Mouse (Mus musculus): ENCODE data around the gene Dusp22. TPM values are rescaled to one million over a fixed set of nuclear protein-coding genes. Genes with fewer than 3 reads are reported as not detected.

Gene Dusp22
- polyA plus RNA-seq, 1 experiment from 2014 or later = 25.6 TPM

GRCm38 (mm10) chr13:30650684-30651083, 9.1 kb upstream of the Dusp22 start:
- Histone ChIP-seq H3K27me3 (no peaks in the 10 kb centered on the region; the same call in 1 of the 2 replicates), H3K4me2 (replicated peaks) (no peak overlapping the region), H3K9ac (no peak overlapping the region), H3K9me3 (no peaks in the 10 kb centered on the region), H3K27ac (no peak overlapping the region), H3K4me3 (no peak overlapping the region), H3K4me1 (0 out of 2 replicates have a peak, but pooled peaks cover 5% of the 10 kb centered on the region), H3K36me3 (no peaks in the 10 kb centered on the region)
- ATAC-seq (ENCODE audit: low FRiP score, low read depth) = no peak
- WGBS = 85% methylated on average over 1 of the region's 1 CpGs

- H3K9me3 ChIP-seq = no peaks in the 10 kb centered on the region
- no peak overlapping the region for H3K4me2 ChIP-seq (replicated peaks)
- H3K4me3 ChIP-seq = no peak overlapping the region
- 19% methylated on average over 4 of the region's 4 CpGs for WGBS
- no peak for ATAC-seq (ENCODE audit: low FRiP score, low read depth)
- no peak overlapping the region for H3K9ac ChIP-seq
- 0 out of 2 replicates have a peak, but pooled peaks cover 5% of the 10 kb centered on the region for H3K4me1 ChIP-seq
- H3K27me3 ChIP-seq = no peaks in the 10 kb centered on the region; the same call in 1 of the 2 replicates
- no peak overlapping the region for H3K27ac ChIP-seq
- H3K36me3 ChIP-seq = no peaks in the 10 kb centered on the region
Observed at GRCm38 (mm10) chr13:30653051-30653450, 6.7 kb upstream of the Dusp22 start.

- 75% methylated on average over 5 of the region's 5 CpGs for WGBS
Observed at GRCm38 (mm10) chr13:30654463-30654862, 5.3 kb upstream of the Dusp22 start.

GRCm38 (mm10) chr13:30656909-30657308, 2.9 kb upstream of the Dusp22 start:
- Histone ChIP-seq H3K27me3 (no peaks in the 10 kb centered on the region; the same call in 1 of the 2 replicates), H3K36me3 (no peaks in the 10 kb centered on the region), H3K9ac (no peak overlapping the region), H3K4me2 (replicated peaks) (no peak overlapping the region), H3K27ac (no peak overlapping the region), H3K4me3 (no peak overlapping the region), H3K9me3 (no peaks in the 10 kb centered on the region), H3K4me1 (peaks cover 13% of the 10 kb centered on the region)
- no peak for ATAC-seq (ENCODE audit: low FRiP score, low read depth)
- whole genome bisulfite sequencing = 63% methylated on average over 5 of the region's 5 CpGs

More at GRCm38 (mm10) chr13:30654463-30654862, 5.3 kb upstream of the Dusp22 start:
- Histone ChIP-seq H3K4me3 (no peak overlapping the region), H3K9me3 (no peaks in the 10 kb centered on the region), H3K4me1 (peaks cover 7% of the 10 kb centered on the region; the same call in 1 of the 2 replicates), H3K27me3 (no peaks in the 10 kb centered on the region; the same call in 1 of the 2 replicates), H3K4me2 (replicated peaks) (no peak overlapping the region), H3K9ac (no peak overlapping the region), H3K36me3 (no peaks in the 10 kb centered on the region), H3K27ac (no peak overlapping the region)
- ATAC-seq (ENCODE audit: low FRiP score, low read depth) = no peak

GRCm38 (mm10) chr13:30657779-30658178, 2.0 kb upstream of the Dusp22 start:
- H3K4me3 ChIP-seq = no peak overlapping the region
- H3K4me2 ChIP-seq (replicated peaks) = no peak overlapping the region
- no peaks in the 10 kb centered on the region for H3K9me3 ChIP-seq
- 65% methylated on average over 2 of the region's 2 CpGs for WGBS
- peaks cover 13% of the 10 kb centered on the region for H3K4me1 ChIP-seq
- no peak overlapping the region for H3K9ac ChIP-seq
- no peaks in the 10 kb centered on the region; the same call in 1 of the 2 replicates for H3K27me3 ChIP-seq
- no peak for ATAC-seq (ENCODE audit: low FRiP score, low read depth)
- H3K27ac ChIP-seq = no peak overlapping the region
- no peaks in the 10 kb centered on the region for H3K36me3 ChIP-seq

- H3K27ac ChIP-seq = no peak overlapping the region
- 88% methylated on average over 2 of the region's 2 CpGs for WGBS
Observed at GRCm38 (mm10) chr13:30658201-30658996, 1.4 kb upstream of the Dusp22 start.

GRCm38 (mm10) chr13:30665261-30665660, 5.5 kb downstream of the Dusp22 start:
- Histone ChIP-seq H3K4me3 (no peak overlapping the region), H3K9ac (no peak overlapping the region), H3K27me3 (no peaks in the 10 kb centered on the region), H3K36me3 (no peaks in the 10 kb centered on the region), H3K27ac (no peak overlapping the region), H3K9me3 (no peaks in the 10 kb centered on the region), H3K4me2 (replicated peaks) (no peak overlapping the region), H3K4me1 (peaks cover 5% of the 10 kb centered on the region; the same call in 1 of the 2 replicates)
- no peak for ATAC-seq (ENCODE audit: low FRiP score, low read depth)
- WGBS = 94% methylated on average over 8 of the region's 8 CpGs

More at GRCm38 (mm10) chr13:30658201-30658996, 1.4 kb upstream of the Dusp22 start:
- H3K27me3 ChIP-seq = no peaks in the 10 kb centered on the region; the same call in 1 of the 2 replicates
- no peaks in the 10 kb centered on the region for H3K36me3 ChIP-seq
- ATAC-seq (ENCODE audit: low FRiP score, low read depth) = no peak
- H3K9ac ChIP-seq = no peak overlapping the region
- H3K4me1 ChIP-seq = peaks cover 9% of the 10 kb centered on the region
- H3K4me2 ChIP-seq (replicated peaks) = no peak overlapping the region
- H3K4me3 ChIP-seq = no peak overlapping the region
- H3K9me3 ChIP-seq = no peaks in the 10 kb centered on the region

GRCm38 (mm10) chr13:30666537-30666936, 6.7 kb downstream of the Dusp22 start:
- Histone ChIP-seq H3K4me2 (replicated peaks) (no peak overlapping the region), H3K9me3 (no peaks in the 10 kb centered on the region), H3K27me3 (no peaks in the 10 kb centered on the region), H3K27ac (no peak overlapping the region), H3K4me1 (no peaks in the 10 kb centered on the region), H3K36me3 (no peaks in the 10 kb centered on the region), H3K9ac (no peak overlapping the region), H3K4me3 (no peak overlapping the region)
- WGBS = 91% methylated on average over 10 of the region's 10 CpGs
- no peak for ATAC-seq (ENCODE audit: low FRiP score, low read depth)

GRCm38 (mm10) chr13:30668301-30668700, 8.5 kb downstream of the Dusp22 start:
- Histone ChIP-seq H3K9me3 (no peaks in the 10 kb centered on the region), H3K27me3 (no peaks in the 10 kb centered on the region), H3K36me3 (no peaks in the 10 kb centered on the region), H3K4me2 (replicated peaks) (no peak overlapping the region), H3K27ac (no peak overlapping the region), H3K4me1 (no peaks in the 10 kb centered on the region), H3K9ac (no peak overlapping the region), H3K4me3 (no peak overlapping the region)
- WGBS = 86% methylated on average over 5 of the region's 5 CpGs
- no peak for ATAC-seq (ENCODE audit: low FRiP score, low read depth)

- Histone ChIP-seq H3K4me3 (no peak overlapping the region), H3K27me3 (no peaks in the 10 kb centered on the region), H3K4me1 (no peaks in the 10 kb centered on the region), H3K4me2 (replicated peaks) (no peak overlapping the region), H3K9me3 (no peaks in the 10 kb centered on the region), H3K27ac (no peak overlapping the region), H3K36me3 (no peaks in the 10 kb centered on the region), H3K9ac (no peak overlapping the region)
- WGBS = 75% methylated on average over 3 of the region's 3 CpGs
- ATAC-seq (ENCODE audit: low FRiP score, low read depth) = no peak
Observed at GRCm38 (mm10) chr13:30669277-30669676, 9.5 kb downstream of the Dusp22 start.

- no peak for ATAC-seq (ENCODE audit: low FRiP score, low read depth)
- Histone ChIP-seq H3K4me3 (no peak overlapping the region), H3K4me1 (no peaks in the 10 kb centered on the region), H3K36me3 (peaks cover 3% of the 10 kb centered on the region; the same call in 1 of the 2 replicates), H3K27me3 (no peaks in the 10 kb centered on the region), H3K4me2 (replicated peaks) (no peak overlapping the region), H3K9ac (no peak overlapping the region), H3K9me3 (no peaks in the 10 kb centered on the region), H3K27ac (no peak overlapping the region)
- 89% methylated on average over 5 of the region's 5 CpGs for WGBS
Observed at GRCm38 (mm10) chr13:30673878-30674277, 14.1 kb downstream of the Dusp22 start.

GRCm38 (mm10) chr13:30678822-30679221, 19.0 kb downstream of the Dusp22 start:
- Histone ChIP-seq H3K9ac (no peak overlapping the region), H3K4me2 (replicated peaks) (no peak overlapping the region), H3K27ac (no peak overlapping the region), H3K4me1 (no peaks in the 10 kb centered on the region), H3K9me3 (no peaks in the 10 kb centered on the region), H3K4me3 (no peak overlapping the region), H3K27me3 (no peaks in the 10 kb centered on the region), H3K36me3 (peaks cover 6% of the 10 kb centered on the region; the same call in 1 of the 2 replicates)
- no peak for ATAC-seq (ENCODE audit: low FRiP score, low read depth)
- 88% methylated on average over 5 of the region's 5 CpGs for WGBS

Data from limb, embryonic 13.5 days (tissue).